Mouse (Mus musculus) megakaryocyte-erythroid progenitor cell, adult 5-6 weeks (primary cell): ENCODE results near the gene Prkca. TPM values are rescaled to one million over a fixed set of nuclear protein-coding genes. Genes with fewer than 3 reads are reported as not detected.

Experiments
- ATAC-seq: replicated peaks from 2 replicates; pipeline ENCODE4 v1.8.0; 2016; ENCODE audit warnings: mild to moderate bottlenecking, inconsistent platforms; ENCODE audit not compliant: severe bottlenecking, poor library complexity, low FRiP score, low TSS enrichment
- total RNA-seq, 2 experiments: library from RNA; stranded (forward) in 1 of 2; stranded (reverse) in 1 of 2; fragments of 200-1000, 215-1000 nt in 1 of 2; fragments of >200 nt in 1 of 2; fragmentation: Nextera tagmentation in 1 of 2; gene quantifications; 2 replicates each; pipeline ENCODE4 v1.2.3; 2014 to 2017

Prkca gene
- total RNA-seq, 2 experiments from 2014 or later, result 8.2 to 11.4 TPM

GRCm38 (mm10) chr11:108222616-108223015 is 121.1 kb downstream of the Prkca start:
- peak; percentile 61 for ATAC-seq

GRCm38 (mm10) chr11:108222026-108222425 is 121.7 kb downstream of the Prkca start:
- no peak for ATAC-seq

- ATAC-seq, result no peak
These were observed 122.4 kb downstream of the Prkca start for GRCm38 (mm10) chr11:108221124-108221835.

GRCm38 (mm10) chr11:108220605-108221004 is 123.1 kb downstream of the Prkca start:
- no peak for ATAC-seq

GRCm38 (mm10) chr11:108217043-108217442 is 126.7 kb downstream of the Prkca start:
- no peak for ATAC-seq

- ATAC-seq, result no peak
These were observed 127.7 kb downstream of the Prkca start for GRCm38 (mm10) chr11:108216064-108216463.

- 0 out of 2 replicates have a peak, but pooled peaks have one; percentile 39 for ATAC-seq
These were observed 128.3 kb downstream of the Prkca start for GRCm38 (mm10) chr11:108215466-108215865.

- ATAC-seq, result no peak
These were observed 129.1 kb downstream of the Prkca start for GRCm38 (mm10) chr11:108214521-108215223.

GRCm38 (mm10) chr11:108213783-108214182 is 129.9 kb downstream of the Prkca start:
- no peak for ATAC-seq

- ATAC-seq, result no peak
These were observed 131.1 kb downstream of the Prkca start for GRCm38 (mm10) chr11:108212638-108213037.

GRCm38 (mm10) chr11:108212030-108212429 is 131.7 kb downstream of the Prkca start:
- no peak for ATAC-seq

- ATAC-seq, result no peak
These were observed 133.0 kb downstream of the Prkca start for GRCm38 (mm10) chr11:108210749-108211148.

GRCm38 (mm10) chr11:108206602-108207001 is 137.1 kb downstream of the Prkca start:
- ATAC-seq, result no peak

- no peak for ATAC-seq
These were observed 138.9 kb downstream of the Prkca start for GRCm38 (mm10) chr11:108204895-108205248.

GRCm38 (mm10) chr11:108204202-108204894 is 139.4 kb downstream of the Prkca start:
- no peak for ATAC-seq

GRCm38 (mm10) chr11:108202835-108203234 is 140.9 kb downstream of the Prkca start:
- ATAC-seq, result no peak

- no peak for ATAC-seq
These were observed 142.8 kb downstream of the Prkca start for GRCm38 (mm10) chr11:108200679-108201586.

- no peak for ATAC-seq
These were observed 144.2 kb downstream of the Prkca start for GRCm38 (mm10) chr11:108199429-108199985.

- no peak for ATAC-seq
These were observed 145.1 kb downstream of the Prkca start for GRCm38 (mm10) chr11:108198592-108198991.
